Mouse (Mus musculus): ENCODE measurements around the gene Scarf1. TPM values are rescaled to one million over a fixed set of nuclear protein-coding genes. Genes with fewer than 3 reads are reported as not detected.
A peak's percentile ranks its signal among the peaks of the same experiment; 100 is the strongest.
"Not testable (repeated sequence)": the region's sequence is repeated elsewhere in the genome, so short reads cannot be mapped to it uniquely, and the experiment has no call there.

Scarf1 gene
- total RNA-seq, 4 experiments from 2014 or later = 6.0 to 9.4 (median 7.2) TPM

DNA sequence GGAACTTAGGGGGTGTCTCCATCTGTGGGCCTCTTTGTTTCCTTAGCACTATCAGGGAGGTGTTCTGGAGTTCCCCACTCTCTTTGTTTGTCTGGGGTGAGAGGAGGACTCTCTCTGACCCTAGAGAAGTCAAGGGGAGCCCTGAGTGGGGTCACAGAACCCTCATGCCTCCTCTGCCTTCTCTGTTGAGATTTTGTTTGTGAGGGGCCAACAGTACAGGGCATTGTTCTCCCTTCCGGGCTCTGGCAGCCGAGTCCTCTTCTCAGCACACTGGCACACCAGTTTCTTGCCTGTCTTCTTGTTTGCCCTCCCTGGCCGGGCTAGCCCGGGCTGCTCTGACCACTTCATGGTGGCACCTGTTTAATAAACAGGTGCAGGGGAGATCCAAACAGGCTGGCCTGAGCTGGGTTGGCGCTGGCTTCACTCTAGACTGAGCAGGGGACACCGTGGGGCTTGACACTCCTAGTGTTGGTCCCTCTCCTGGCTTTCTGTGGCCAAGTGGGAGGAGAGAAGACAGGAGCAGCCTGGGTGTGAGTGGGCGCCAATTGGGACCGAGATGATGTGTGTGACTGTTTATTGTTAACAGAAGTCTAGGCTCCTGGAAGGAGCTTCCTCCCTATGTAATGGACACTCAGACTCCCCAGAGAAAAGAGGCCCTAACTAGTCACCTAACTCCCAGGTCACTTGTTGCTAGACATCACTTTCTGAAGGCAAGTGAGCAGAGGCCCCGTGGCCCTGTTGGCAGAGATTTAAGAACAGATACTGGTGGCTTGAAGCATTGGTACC, 25.0 kb downstream of the Scarf1 start:
- no peak for DNase-seq

DNA sequence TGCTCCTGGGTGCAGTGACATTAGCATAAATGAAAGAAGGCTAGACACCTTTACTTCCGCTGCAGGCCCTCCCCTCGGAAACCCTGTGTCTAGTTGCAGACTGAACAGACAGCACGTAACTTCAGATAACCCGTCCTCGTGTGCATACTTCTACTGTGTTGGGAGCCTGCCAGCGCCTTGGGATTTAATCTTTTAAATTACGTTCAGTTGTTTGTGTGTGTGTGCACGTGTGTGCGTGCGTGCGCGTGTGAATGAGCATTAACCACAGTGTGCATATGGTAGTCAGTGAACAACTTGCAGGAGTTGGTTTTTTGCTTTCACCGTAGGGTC, 25.6 kb downstream of the Scarf1 start:
- DNase-seq = no peak

DNA sequence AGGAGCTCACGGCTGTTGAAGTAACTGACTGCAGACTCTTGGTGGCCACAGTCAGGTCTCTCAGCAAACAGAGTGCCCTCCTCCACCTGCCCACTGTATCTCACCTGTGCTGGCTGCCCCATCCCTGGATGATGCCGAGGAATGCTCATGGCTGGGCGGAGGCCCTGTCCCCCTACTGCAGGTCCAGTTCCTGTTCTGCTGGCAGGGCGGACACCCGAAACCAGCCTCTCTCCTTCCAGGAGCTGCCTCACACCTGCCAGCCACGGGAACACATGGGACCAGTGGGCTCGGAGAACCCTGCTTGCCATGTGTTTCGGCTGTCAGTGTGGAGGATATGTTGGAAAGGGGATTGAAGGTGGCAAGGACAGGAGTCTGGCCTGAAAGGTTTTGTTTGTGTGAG, 26.9 kb downstream of the Scarf1 start:
- DNase-seq = no peak

DNA sequence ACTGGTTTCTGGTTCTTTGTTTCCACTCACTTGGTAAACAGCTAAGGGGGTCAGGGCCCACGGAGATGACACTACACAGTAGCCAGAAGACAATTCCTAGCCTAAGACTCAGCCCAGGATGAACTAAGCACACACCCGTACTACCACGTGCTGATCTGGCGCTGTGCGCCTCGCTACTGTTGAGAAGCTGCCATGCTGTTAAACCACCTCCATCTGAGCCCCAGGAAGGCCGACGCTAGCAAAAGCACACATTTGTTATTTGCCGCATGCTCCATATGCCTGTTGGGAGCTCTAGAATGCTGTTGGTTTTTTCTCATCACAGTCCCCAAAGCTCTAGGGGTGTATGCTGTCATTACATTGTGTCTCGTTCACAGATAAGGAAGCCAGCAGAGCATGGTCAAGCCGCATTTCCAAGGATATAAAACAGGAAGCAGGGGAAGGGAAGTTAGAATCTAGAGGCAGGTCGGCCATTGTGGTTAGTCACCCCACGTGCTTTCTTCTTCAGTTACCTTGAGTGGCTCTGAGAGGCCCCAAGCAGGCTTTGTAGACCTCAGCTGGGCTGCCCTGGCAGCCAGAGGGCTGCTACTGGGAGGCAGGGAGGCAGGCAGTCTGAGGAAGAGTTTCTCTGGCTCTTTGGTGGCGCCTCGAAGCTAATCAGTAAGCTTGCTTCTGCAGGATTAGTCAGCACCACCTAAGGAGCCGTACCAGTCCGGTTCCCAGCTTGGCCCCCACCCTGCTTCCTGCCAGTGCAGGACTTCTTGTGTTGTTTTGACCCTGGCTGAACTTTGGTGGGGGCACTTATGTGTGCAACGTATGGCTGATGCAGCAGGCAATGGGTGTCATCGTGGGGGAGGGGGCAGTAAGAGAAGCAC, 27.6 kb downstream of the Scarf1 start:
- no peak for DNase-seq

DNA sequence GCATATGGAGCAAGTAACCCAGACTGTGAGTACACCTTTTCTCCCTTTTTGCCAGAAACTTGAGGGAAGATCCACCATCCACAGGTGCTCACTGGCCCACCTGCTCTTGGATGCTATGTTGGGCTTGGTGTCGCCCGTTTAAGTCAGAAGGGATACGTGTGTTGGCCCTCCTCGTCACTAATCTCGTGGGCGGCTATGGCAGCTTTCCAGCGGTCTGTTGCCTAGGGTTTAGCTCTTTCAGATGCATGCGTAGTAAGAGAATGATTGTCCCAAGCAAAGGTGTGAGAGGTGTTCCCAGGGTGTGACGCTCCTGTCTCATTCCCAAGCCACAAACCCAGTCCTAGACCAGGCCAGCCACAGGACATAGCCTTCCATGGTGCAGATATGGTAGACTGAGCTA, 31.4 kb downstream of the Scarf1 start:
- DNase-seq = no peak

DNA sequence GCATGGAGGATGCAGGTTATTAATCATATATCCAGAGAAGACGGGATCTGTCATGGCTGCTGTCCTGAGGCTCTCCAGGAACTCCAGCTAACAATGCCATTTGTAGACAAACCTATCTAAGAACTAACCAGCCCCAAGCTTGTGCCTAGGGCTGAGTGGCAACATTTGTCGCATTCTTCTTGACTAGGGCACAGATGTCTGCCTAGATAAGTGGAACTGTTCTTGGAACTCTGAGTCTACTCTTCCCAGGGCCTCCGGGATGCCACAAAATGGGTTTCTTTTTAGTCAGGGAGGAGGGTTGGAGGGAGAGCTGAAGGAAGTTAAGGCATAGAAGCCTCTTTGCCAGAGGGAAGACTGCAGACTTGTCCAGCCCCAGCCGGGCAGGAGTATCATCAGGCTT, 32.7 kb downstream of the Scarf1 start:
- no peak for DNase-seq

DNA sequence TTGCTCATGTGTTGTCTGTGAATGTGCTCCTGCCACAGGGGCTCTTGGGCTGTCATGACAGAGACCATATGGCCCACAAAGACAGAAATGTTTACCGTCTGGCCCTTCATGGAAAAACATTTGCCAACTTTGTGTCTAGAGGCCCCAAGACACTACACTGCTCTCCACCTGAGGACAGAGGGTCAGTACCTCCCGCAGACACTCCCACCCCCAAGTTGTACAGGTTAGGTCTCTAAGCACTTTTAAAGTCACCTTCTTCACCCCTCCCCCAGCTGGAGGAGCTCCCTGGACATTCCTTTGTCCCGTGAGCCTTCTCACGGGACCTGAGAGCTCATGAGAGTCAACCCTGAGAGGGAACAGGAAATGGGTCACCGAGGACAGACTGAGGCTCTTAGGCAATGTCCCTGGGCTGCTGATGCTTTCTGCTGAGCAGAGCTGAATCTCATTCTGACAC, 36.3 kb downstream of the Scarf1 start:
- no peak for DNase-seq

DNA sequence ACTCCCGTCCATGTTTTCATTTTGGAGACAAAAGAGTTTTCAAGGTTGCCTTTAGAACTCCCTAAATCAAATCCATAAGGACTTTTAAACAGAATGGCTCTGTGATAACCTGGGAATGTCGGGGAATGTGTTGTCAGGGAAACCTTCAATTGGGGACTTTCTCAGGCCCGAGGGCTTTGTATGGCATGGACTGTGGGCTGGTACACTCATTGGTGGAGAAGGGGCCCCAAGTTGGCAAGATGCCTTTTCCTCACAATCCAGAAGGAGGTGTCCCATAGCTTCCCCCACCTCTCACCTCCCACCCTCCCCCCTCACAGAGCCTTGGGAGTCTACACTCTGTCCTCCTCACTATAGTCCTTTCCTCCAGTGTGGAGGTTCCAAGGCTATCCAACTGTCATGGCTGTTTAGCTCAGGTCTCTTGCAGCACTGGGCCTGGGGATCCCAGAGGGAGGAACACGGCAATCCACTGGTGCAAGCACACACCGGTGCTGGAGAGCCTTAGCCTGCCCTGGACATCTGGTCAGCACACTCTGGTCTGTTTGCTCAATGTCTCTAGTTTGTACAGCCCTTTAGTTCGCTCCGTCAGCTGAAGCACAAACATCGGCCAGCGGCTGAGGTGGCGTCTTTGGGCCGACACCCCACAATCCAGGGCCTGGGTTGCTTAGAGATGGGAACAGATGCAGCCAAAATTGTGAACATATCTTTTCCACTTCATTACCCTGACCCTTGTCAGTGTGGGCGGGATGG, 37.0 kb downstream of the Scarf1 start:
- DNase-seq = no peak

DNA sequence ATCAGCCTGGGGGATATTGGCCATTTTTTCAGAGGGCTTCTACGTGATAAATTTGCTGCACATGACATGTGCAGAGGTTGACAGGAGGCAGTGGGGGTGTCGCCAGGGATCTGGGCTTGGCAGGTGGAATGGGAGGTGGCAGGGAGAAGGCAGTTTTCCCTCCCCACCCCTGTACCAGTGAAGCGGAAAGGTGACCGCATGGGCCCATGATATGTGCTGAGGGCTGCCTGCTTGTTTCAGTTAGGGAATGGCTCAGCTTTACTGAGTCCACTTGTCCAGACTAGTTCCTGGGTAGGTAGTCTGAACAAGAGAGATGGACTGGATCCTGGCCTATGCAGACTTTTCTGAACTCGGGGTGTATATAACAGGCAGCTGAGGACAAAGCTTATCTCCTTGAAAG, 38.0 kb downstream of the Scarf1 start:
- DNase-seq = no peak

DNA sequence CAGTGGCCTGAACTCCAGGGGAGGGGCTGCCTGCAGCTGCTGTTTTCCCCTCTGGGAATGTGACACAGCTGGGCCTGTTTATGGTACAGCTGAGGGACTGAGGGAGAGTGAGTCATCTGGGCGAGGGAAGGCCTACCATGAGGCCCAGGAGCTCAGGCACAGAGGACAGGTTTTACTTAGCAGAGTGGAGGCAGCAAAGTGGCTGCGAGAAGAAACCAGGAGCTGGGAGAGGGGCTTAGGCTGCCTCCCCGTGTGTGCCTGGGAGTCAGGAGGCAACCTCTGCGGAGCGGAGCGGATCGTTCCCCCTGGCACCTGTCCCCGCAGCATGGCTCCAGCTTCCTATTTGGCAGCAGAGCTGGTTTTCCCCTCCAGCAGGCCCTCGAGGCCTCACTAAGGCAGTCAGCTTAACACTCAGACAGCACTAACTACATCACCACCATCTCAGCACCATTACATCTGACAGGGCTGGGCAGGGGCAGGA, 38.7 kb downstream of the Scarf1 start:
- DNase-seq = no peak

DNA sequence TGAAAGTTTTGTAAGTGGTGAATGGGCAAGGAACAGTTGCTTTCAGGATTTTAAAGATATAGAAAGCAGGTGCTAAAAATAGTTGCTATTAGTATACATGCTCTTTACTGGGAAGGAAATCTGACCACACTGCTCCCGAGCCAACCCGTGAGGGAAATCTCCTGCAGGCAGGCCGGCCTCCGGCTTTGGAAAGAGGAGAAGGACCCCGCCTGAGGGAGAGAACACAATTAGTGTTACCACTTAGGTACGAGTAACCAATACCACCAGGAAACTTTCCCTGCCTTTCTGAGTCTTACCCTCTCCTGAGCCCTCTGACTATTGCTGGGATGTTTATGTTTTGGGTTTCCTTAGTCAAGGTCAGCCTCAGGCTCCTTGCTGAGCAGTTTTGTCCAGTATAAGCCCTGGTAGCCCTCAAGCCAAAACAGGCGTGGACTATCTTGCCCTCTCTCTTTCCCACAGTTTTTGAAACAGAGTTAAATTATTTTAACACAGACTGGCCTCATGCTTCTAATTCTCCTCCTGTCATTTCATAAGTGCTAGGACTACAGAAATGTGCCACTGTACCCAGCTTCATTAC, 39.7 kb downstream of the Scarf1 start:
- no peak for DNase-seq

DNA sequence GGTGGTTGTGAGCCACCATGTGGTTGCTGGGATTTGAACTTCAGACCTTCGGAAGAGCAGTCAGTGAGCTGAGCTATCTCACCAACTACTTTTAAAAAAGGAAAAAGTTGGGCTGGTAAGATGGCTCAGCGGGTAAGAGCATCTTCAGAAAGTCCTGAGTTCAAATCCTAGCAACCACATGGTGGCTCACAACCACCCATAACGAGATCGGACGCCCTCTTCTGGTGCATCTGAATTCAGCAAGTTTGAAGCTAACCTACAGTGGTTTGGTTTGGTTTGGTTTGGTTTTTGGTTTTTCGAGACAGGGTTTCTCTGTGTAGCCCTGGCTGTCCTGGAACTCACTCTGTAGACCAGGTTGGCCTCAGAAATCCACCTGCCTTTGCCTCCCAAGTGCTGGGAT, 42.7 kb downstream of the Scarf1 start:
- DNase-seq = not testable (repeated sequence)

DNA sequence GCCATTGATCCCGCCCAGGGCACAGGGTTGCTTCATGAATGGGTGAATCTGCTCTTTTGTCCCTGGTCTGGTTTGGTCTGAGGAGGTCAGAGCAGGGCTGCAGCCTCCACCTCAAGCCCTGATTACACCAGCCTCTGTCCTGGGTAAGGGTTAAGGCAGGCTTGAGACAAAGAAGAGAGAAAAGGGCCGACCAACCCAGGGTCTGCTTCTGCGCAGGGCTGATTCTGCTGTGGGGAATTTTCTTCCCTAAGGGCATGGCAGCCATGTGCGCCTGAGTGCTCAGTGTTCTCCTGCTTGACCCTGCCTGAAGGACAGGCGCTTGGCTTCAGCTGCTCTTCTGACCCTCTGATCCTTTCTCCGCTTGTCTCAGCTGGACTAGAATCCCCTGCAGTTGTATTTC, 43.8 kb downstream of the Scarf1 start:
- no peak for DNase-seq

DNA sequence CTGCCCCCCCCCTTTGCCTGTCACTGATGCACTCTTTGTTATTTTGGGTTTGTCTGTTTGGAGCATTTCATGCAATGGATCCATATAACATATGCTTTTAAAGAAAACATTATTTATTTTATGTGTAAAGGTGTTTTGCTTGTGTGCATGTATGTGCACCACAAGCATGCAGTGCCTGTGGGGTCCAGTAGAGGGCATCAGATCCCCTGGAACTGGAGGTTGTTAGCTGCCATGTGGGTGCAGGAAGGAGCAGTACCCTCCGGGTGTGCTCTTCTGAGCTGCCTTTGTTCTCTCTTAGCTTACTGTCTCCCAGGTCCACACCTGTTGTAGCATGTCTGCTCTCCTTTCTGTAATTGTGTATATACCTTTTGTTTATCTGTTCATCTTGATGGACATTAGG, 44.8 kb downstream of the Scarf1 start:
- DNase-seq = no peak

DNA sequence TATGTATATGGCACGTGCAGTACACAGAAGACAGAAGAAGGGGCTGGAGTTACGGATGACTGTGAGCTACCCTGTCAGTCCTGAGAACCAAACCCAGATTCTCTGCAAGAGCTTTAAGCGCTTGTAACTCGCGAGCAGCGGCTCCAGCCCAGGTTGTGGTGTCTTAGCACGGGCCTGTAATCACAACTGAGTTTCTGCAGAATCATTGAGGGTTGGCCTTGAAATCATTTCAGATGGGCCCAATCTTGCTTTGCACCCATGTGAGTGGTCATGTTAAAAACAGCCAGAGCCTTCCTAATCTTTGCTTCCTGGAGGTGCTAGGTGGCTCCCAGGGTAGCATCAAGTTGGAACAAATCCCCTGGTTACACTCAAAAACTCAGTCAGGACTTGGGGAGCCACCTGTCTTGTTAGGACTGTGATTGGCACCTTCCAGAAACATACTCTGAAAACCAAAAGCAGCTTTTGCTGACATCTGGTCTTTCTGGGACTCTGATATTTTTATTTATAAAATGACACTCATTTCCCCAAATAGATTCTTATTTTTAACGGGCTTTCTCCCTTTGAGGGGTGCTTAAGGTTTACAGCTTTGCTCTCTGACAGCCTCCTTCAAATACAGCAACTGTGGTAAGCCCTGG, 46.6 kb downstream of the Scarf1 start:
- DNase-seq = no peak

DNA sequence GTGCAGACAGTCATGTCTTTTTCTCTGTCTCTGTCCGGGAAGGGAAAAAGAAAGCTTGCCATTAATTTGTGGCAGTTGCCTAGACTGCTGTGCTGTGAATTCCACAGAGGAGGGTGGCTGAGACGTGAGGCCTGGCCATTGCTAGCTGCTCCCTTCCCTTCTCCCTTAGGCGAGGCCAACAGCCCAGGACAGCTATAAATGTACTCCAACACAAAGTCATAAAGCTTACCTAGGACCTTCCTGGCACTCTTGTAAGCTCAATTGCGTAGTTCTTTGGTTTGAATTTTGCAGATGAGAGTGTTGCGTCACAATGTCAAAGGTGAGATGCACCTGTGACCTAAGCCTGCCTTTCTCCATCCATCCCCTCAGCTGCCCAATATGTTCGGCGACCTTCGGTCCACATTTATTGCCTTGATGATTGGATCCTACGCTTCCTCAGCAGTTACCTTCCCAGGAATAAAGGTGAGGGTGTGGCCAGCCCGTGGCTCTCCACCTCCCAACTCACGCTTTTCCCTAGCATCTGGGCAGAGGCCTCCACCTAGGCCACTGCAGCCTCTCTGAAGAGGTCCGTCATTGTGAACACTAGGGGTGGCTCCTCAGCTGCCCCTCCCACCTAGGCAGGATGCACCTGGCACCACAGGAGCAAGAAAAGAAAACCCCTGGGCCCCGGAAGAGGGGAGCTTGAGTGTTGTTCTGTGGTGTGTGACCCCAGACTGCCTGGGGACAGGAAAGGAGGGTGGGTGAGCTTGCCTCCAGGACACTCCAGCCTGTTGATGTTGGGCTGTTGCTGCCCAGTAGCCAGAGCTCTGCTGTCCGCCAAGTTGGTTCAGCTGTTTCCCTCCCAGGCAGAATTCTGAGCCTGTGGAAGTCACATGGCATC, 47.4 kb downstream of the Scarf1 start:
- no peak for DNase-seq

DNA sequence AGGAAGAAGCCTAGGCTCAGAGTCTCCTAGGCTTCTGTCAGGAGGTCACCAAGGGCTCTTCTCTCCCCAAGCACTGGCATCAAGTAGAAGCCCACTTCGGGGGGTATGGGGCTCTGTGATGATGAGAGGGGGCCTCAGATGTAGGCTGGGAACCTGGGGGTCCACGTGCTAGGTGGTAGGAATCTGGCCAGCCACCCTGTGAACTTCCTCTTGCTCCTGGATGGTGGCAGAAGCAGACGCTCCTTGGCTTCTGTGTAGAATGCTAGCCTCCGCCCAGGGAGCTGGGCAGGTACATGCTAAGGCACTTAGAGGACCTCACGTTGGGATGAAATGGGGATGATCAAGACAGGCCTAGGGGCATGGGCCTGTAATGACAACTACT, 48.1 kb downstream of the Scarf1 start:
- DNase-seq = no peak

DNA sequence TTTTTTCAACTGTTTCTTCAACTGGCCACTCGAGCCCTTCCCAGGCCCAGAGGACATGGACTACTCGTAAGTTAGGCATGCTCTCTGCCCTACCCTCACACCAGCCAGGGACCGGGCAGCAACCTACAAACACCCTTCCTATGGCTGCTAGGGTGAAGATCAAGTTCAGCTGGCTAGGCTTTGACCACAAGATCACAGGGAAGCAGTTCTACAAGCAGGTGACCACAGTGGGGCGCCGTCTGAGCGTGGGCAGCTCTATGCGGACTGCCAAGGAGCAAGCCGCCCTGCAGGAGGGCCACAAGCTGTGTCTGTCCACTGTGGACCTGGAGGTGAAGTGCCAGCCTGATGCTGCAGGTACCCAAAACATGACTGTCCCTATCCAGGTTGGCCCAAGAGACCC, 49.5 kb downstream of the Scarf1 start:
- DNase-seq = no peak

DNA sequence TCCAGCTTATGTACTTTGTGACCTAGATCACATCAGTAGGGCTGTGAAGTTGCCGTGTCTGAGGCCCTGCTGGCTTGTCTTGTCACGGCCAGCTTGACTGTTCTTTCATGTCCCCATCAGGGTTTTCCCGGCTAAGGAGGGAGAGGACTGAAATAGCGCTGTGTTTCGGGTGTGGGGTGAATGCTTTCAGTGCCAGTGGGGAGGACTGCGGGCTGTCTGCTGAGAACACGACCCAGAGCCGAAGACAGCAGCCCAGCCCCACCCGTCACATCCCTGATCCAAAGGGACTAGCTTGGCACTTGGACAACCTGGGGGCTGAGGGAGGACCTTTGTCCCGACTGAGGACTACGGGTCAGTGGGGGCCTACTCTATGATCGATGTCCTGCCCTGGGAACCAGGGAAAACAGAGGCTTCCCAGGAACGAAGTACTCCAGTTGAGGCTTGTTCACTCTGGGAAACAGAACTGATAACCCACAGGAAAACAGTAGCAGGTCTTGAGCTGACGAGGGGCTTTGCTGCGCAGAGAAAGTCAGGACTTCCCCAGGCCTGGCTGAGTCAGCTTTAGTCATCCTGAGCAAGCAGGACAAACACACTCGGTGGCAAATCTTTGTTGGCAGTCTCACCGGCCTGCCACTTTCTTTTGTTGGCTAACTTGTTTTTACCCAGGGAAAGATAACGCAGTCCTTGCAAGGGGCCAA, 50.7 kb downstream of the Scarf1 start:
- peak; percentile 73 for DNase-seq

DNA sequence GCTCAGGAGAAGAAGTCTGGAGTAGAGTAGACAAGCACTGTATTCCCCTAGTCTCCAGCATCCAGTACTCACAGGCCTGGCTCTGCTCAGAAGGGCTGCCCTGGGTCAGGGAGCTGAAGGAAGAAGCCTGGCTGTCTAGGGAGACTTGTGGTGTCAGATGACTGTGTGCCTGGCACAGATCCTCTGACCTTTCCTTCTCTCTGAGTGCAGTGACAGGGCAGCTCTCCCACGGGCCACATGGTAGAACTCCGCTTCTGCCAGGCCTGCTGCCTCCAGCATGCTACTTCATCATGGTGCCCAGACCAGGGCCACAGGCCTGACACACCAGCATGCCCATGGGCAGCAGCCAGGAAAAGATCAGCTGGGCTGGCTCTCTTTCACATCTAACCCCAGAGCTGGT, 52.5 kb downstream of the Scarf1 start:
- peak; percentile 88 for DNase-seq

Measured in adrenal gland, adult 8-10 months (tissue).